In the genomic region with DNA sequence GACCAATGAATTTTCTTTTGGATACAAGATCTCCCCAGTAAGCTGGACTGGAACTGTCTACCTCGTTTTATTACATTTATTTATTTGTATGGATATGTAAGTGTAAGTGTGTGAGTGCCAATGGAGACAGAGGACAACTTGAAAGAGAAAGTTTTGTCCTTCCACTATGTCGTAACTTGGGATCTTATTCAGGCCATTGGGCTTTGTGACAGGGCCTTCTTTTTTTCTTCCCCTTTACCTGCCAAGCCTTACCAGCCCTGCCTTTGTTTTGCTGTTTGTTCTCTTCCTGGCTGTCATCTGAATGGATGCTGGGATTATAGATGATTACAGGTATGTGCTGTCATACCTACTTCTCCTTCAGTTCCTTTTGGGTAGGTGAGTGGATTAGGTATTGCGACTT, we compare ENCODE assay signal across 18 mouse cellular contexts. TPM values are rescaled to one million over a fixed set of nuclear protein-coding genes. Genes with fewer than 3 reads are reported as not detected.
DNase-seq lines count a peak whose midpoint lies in the region; TF ChIP-seq lines count a peak whose summit lies in the region.
"Had no signal": no experiment of that assay in that cellular context is flagged by ENCODE, and none has a peak within 500 bp of the region (broad histone marks: within the 10 kb centered on the region; RNA-seq: fewer than 3 reads in every experiment).

No protein-coding gene starts in this region.

- no peak for TF ChIP-seq CTCF in layer of hippocampus, adult 2 months (conservative IDR thresholded peaks at IDR 0.05)
- no peak for TF ChIP-seq CTCF in liver, adult 2 months (IDR thresholded peaks at IDR 0.05; ENCODE audit: low read depth, low read length)

- H3K4me3 ChIP-seq in layer of hippocampus, adult 2 months = no peak overlapping the region
- H3K4me3 ChIP-seq in liver, adult 2 months (ENCODE audit: insufficient read depth, low read depth, low read length) = no peak overlapping the region
- H3K4me3 ChIP-seq: embryonic facial prominence, embryonic 10.5 days; embryonic facial prominence, embryonic 12.5 days; forebrain, embryonic 10.5 days; forebrain, embryonic 12.5 days had no signal

- no peaks in the 10 kb centered on the region for H3K27me3 ChIP-seq in liver, adult 2 months (ENCODE audit: control insufficient read depth, insufficient read depth, low read length)
- H3K27me3 ChIP-seq: embryonic facial prominence, embryonic 12.5 days; forebrain, embryonic 12.5 days; Patski had no signal

- H3K36me3 ChIP-seq in liver, adult 2 months (ENCODE audit: control insufficient read depth, insufficient read depth, low read length) = peaks cover 2% of the 10 kb centered on the region; the same call in 1 of the 2 replicates
- H3K36me3 ChIP-seq: embryonic facial prominence, embryonic 12.5 days; forebrain, embryonic 12.5 days had no signal

- no peak for DNase-seq in layer of hippocampus, adult 2 months (ENCODE audit: low spot score in 2 of 2)
- DNase-seq in layer of hippocampus, postnatal 14 days (ENCODE audit: low spot score in 2 of 2) = no peak
- peak; percentile 69 for DNase-seq in liver, adult 2 months (ENCODE audit: extremely low read depth, low read depth, low spot score)
- no peak for DNase-seq in liver
- no peak for DNase-seq in MN1 (ENCODE audit: low spot score)
- DNase-seq: adrenal gland, adult 8-10 months; adrenal gland, postnatal 14 days; adrenal gland, postnatal 36 days; cerebellum, adult 11-12 months; cerebellum, adult 2 months; cerebellum, adult 9-10 months; cerebellum, postnatal 10 days; cerebellum, postnatal 25 days had no signal

- TF ChIP-seq POLR2A in liver, adult 2 months (IDR thresholded peaks at IDR 0.05; ENCODE audit: extremely low read depth, insufficient read depth, low read length) = no peak

- peaks cover 43% of the 10 kb centered on the region; the same call in 1 of the 2 replicates for H3K79me2 ChIP-seq in liver, adult 2 months (ENCODE audit: control insufficient read depth, insufficient read depth, low read length)

- peak overlapping the region; percentile 68 for H3K27ac ChIP-seq in layer of hippocampus, adult 2 months
- no peak overlapping the region; the same call in 1 of the 2 replicates for H3K27ac ChIP-seq in liver, adult 2 months (replicated peaks; ENCODE audit: insufficient read depth, low read depth, low read length)
- H3K27ac ChIP-seq: embryonic facial prominence, embryonic 10.5 days; embryonic facial prominence, embryonic 12.5 days; forebrain, embryonic 10.5 days; forebrain, embryonic 12.5 days had no signal

- H3K9ac ChIP-seq in liver, adult 2 months (ENCODE audit: low read depth, low read length) = no peak overlapping the region
- H3K9ac ChIP-seq: embryonic facial prominence, embryonic 12.5 days; forebrain, embryonic 12.5 days had no signal

- H3K4me1 ChIP-seq in liver, adult 2 months (ENCODE audit: control insufficient read depth, insufficient read depth, low read length) = peaks cover 17% of the 10 kb centered on the region
- H3K4me1 ChIP-seq: embryonic facial prominence, embryonic 12.5 days had no signal

- 30% methylated on average over 3 of the region's 3 CpGs for WGBS in liver, adult 2 months

RNA-seq across cellular contexts. Expression of a gene that starts 18.7 kb away (rescaled TPM):
- 100 to 1,000 TPM; 145 to 147 TPM for total RNA-seq in layer of hippocampus, adult 2 months (2021)
- total RNA-seq in layer of hippocampus, postnatal 14 days (2021) = 100 to 1,000 TPM; 117 to 120 TPM
- total RNA-seq in liver, adult 2 months (2014; rRNA removed) = 39.5 and 46.2 TPM in 2 replicates
- polyA plus RNA-seq in liver, adult 2 months (2012; rRNA removed) = 30.5 and 32.9 TPM in 2 replicates

RNA-seq across cellular contexts. Expression of a gene that starts 54.2 kb away (rescaled TPM):
- total RNA-seq in layer of hippocampus, adult 2 months (2021) = 100 to 1,000 TPM; 224 to 255 TPM
- 100 to 1,000 TPM; 226 to 232 TPM for total RNA-seq in layer of hippocampus, postnatal 14 days (2021)
- 191 and 201 TPM in 2 replicates for total RNA-seq in liver, adult 2 months (2014; rRNA removed)
- polyA plus RNA-seq in liver, adult 2 months (2012; rRNA removed) = 199 and 205 TPM in 2 replicates

RNA-seq across cellular contexts. Expression of a gene that starts 54.3 kb away (rescaled TPM):
- 10 to 100 TPM; 38.1 to 39.5 TPM for total RNA-seq in layer of hippocampus, adult 2 months (2021)
- total RNA-seq in layer of hippocampus, postnatal 14 days (2021) = 10 to 100 TPM; 31.3 to 38.8 TPM
- 9.0 and 9.3 TPM in 2 replicates for total RNA-seq in liver, adult 2 months (2014; rRNA removed)
- 12.7 and 13.5 TPM in 2 replicates for polyA plus RNA-seq in liver, adult 2 months (2012; rRNA removed)
